Mouse (Mus musculus) adrenal gland, adult 8-10 months (tissue): ENCODE results near the gene Apobec3. TPM values are rescaled to one million over a fixed set of nuclear protein-coding genes. Genes with fewer than 3 reads are reported as not detected.

Source experiments
- DNase-seq: peaks from one replicate; pipeline ENCODE4 v3.0.0; 2022
- total RNA-seq, 4 experiments: library from RNA; stranded (reverse); gene quantifications; 2 replicates each; pipeline ENCODE4 v1.2.4; 2022

The Apobec3 gene
- total RNA-seq, 4 experiments from 2014 or later = 16.1 to 29.3 (median 22.9) TPM

- DNase-seq = no peak
These were observed 59.8 kb downstream of the Apobec3 start for GRCm38 (mm10) chr15:79951226-79951625.

DNA sequence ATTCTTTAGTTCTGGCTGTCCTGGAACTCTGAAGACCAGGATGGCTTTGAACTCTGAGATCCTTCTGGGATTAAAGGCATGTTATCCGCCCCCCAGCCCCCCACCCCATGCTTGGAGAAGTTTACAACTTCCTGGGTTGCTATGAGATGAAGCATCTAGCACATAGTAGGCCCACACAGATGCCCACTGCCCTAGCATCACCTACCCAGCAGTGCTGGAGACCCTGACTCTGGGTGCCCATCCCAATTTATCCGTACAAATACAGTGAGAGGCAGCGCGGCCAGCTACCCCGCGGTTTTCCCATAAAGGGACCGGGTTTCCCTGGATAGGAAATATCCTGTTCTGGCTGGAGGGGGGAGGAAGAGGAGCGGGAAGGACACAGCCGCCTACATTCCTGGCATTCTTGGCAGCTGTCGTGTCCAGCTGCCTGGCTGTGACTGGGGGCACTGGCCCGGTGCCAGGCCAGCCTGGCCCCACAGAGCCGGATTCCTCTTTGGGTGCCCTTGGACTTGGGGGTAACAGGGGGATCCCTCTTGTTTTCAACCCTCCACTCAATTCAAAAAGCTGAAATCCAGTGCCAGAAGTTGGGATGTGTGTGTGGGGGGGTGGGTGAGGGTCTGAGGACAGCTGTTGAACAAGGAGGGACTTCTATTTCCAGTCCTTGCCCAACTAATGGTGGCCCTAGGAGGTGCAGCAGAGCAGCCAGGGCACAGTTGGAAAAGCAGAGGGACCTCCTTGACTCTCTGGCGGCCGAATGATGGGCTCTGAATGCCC, 60.5 kb downstream of the Apobec3 start:
- DNase-seq = peak; percentile 68

- peak; percentile 91 for DNase-seq
These were observed 61.2 kb downstream of the Apobec3 start for GRCm38 (mm10) chr15:79952504-79953231.

DNA sequence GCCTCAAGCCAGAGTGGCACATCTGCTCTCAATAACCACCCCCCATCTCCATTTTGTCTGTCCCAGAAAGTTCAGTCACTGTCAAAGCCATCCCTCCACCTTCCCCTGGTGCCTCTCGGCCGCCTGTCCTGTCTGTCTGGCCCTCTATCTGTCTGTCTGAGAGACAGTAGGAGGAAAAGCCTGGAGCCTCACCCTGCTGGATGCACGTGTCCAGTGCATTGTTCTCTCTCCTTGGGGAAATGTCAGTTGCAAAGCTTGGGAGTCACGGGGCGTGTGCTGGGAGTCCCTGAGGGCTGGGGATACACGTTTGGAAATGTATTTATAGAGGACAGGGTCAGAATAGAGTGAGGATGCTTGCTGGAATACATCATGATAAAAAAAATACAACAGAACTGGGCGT, 62.0 kb downstream of the Apobec3 start:
- DNase-seq = no peak

- no peak for DNase-seq
These were observed 65.1 kb downstream of the Apobec3 start for GRCm38 (mm10) chr15:79956559-79956958.

GRCm38 (mm10) chr15:79958418-79958817, 67.0 kb downstream of the Apobec3 start:
- DNase-seq = no peak

GRCm38 (mm10) chr15:79961366-79961921, 70.0 kb downstream of the Apobec3 start:
- no peak for DNase-seq

DNA sequence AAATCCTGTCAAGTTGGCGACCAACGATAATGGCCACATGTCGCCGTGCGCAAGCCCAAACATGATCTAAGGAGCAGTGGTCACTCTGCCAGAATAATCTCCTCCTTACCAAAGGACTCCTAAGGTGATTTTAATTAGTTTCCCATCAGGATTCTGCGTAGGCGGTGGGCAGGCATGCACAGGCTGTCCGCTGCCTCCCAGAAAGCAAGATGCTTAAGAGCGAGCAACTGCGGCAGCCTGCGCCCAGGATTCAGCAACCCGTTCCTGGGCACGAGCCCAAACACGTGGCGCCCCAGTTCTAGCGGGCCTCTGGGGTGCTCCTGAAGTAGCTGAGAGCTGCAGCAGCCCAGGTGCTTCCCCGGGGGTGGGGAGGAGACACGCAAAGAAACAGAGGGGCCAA, 71.2 kb downstream of the Apobec3 start:
- DNase-seq = no peak

- no peak for DNase-seq
These were observed 72.9 kb downstream of the Apobec3 start for GRCm38 (mm10) chr15:79964376-79964775.

Other genes starting within 250 kb of the Apobec3 start
- 1 to 10 TPM; 2.8 to 6.2 (median 4.4) TPM for gene Fam227a, start 232.7 kb upstream of the Apobec3 start, total RNA-seq
- gene Cby1, start 232.5 kb upstream of the Apobec3 start, total RNA-seq = 10 to 100 TPM; 21.7 to 31.1 (median 24.9) TPM
- gene Tomm22, start 220.8 kb upstream of the Apobec3 start, total RNA-seq = 100 to 1,000 TPM in 2 of 4 experiments, 10 to 100 TPM in 2; 95.5 to 120 (median 105) TPM
- gene Josd1, start 203.7 kb upstream of the Apobec3 start, total RNA-seq = 10 to 100 TPM; 22.8 to 30.3 (median 25.0) TPM
- 10 to 100 TPM; 27.2 to 43.1 (median 32.1) TPM for gene Gtpbp1, start 200.8 kb upstream of the Apobec3 start, total RNA-seq
- gene Sun2, start 149.1 kb upstream of the Apobec3 start, total RNA-seq = 10 to 100 TPM; 48.3 to 71.4 (median 53.9) TPM
- 10 to 100 TPM; 22.0 to 27.1 (median 23.5) TPM for gene Dnal4, start 113.8 kb upstream of the Apobec3 start, total RNA-seq
- 10 to 100 TPM in 2 of 4 experiments, 1 to 10 TPM in 2; 6.4 to 11.9 (median 9.4) TPM for gene Nptxr, start 86.9 kb upstream of the Apobec3 start, total RNA-seq
- gene Npcd, start 57.4 kb upstream of the Apobec3 start, total RNA-seq = 1 to 10 TPM in 3 of 4 experiments, not detected in 1; 1.1 to 2.4 (median 1.6) TPM
- 10 to 100 TPM; 55.0 to 88.9 (median 65.5) TPM for gene Cbx6, start 57.0 kb upstream of the Apobec3 start, total RNA-seq
- 10 to 100 TPM; 27.5 to 51.1 (median 40.9) TPM for gene Cbx7, start 79.5 kb downstream of the Apobec3 start, total RNA-seq
- gene Pdgfb, start 123.3 kb downstream of the Apobec3 start, total RNA-seq = 10 to 100 TPM; 42.7 to 52.9 (median 43.2) TPM
- gene Syngr1, start 199.7 kb downstream of the Apobec3 start, total RNA-seq = 10 to 100 TPM; 32.7 to 65.7 (median 48.7) TPM
- gene Rpl3, start 200.2 kb downstream of the Apobec3 start, total RNA-seq = 100 to 1,000 TPM; 541 to 649 (median 631) TPM
- gene Tab1, start 241.5 kb downstream of the Apobec3 start, total RNA-seq = 10 to 100 TPM; 16.2 to 31.8 (median 26.8) TPM